Mouse (Mus musculus) heart, adult 2 months (tissue): Measurements from ENCODE around the gene Ggcx.

ENCODE experiments used
- CTCF ChIP-seq: fragments of 200-600 bp; IDR thresholded peaks from 2 replicates; pipeline ENCODE4 v1.8.1; 2022; ENCODE audit warnings: antibody characterized with exemption, mild to moderate bottlenecking, moderate library complexity
- POLR2A ChIP-seq: fragments of 200-500 bp; IDR thresholded peaks from 2 replicates; pipeline ENCODE4 v1.6.1; 2011; ENCODE audit warnings: mild to moderate bottlenecking, low read depth, low read length, control low read depth; ENCODE audit not compliant: insufficient read depth

DNA sequence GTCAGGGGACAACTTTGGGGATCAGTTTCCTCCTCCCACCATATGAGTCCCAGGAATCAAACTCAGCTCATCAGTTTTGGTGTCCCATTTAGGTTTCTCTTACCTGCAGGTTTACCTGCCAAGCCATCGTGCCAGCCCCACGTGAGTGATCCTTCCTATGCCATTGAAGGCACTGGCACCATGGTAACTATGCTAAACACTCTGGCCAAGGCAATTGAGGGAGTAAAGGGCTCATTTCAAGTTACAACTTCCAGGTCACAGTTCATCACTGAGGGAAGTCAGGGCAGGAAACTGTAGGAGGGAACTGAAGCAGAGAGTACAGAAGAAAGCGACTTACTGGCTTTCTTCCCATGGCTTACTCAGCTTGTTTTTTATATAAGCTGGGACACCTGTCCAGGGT, 47.8 kb upstream of the Ggcx start:
- TF ChIP-seq CTCF = no peak
- no peak for TF ChIP-seq POLR2A
